Mouse (Mus musculus): ENCODE data around the gene Pgap1. TPM values are rescaled to one million over a fixed set of nuclear protein-coding genes. Genes with fewer than 3 reads are reported as not detected.

Gene Pgap1
- polyA plus RNA-seq, 1 experiment from 2014 or later, result 26.9 TPM

DNA sequence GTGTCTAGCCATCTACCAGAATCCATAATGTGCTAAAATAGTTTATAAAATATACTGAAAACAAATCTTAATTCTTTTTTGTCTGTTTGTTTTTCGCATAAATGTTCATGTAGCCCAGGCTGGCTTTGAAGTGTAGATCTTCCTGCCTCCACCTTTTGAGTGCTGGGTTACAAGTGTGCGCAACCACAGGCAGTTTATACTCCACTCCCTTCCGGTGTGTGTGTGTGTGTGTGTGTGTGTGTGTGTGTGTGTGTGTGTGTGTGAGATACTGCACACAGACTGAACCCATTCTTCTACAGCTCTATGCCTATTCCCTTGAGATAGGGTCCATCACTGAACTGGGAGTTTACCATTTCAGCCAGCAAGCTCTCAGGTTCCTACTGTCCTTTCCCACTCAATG lies 64.0 kb downstream of the Pgap1 start:
- ATAC-seq (ENCODE audit: insufficient number of reproducible peaks, insufficient read depth, low FRiP score, low read depth), result no peak
- 92% methylated on average over 3 of the region's 3 CpGs for WGBS
- Histone ChIP-seq H3K27ac (ENCODE audit: low read length) (no peak overlapping the region), H3K27me3 (ENCODE audit: control insufficient read depth, insufficient read depth, low read length) (no peaks in the 10 kb centered on the region), H3K9ac (replicated peaks; ENCODE audit: low read depth, low read length) (no peak overlapping the region), H3K4me2 (replicated peaks; ENCODE audit: low read depth, low read length) (no peak overlapping the region), H3K4me1 (ENCODE audit: control insufficient read depth, insufficient read depth, low read length) (no peaks in the 10 kb centered on the region), H3K4me3 (ENCODE audit: low read depth, low read length) (no peak overlapping the region), H3K36me3 (ENCODE audit: control insufficient read depth, insufficient read depth, low read length) (no peaks in the 10 kb centered on the region; the same call in 1 of the 2 replicates), H3K9me3 (ENCODE audit: control insufficient read depth, low read depth, low read length) (no peaks in the 10 kb centered on the region)

DNA sequence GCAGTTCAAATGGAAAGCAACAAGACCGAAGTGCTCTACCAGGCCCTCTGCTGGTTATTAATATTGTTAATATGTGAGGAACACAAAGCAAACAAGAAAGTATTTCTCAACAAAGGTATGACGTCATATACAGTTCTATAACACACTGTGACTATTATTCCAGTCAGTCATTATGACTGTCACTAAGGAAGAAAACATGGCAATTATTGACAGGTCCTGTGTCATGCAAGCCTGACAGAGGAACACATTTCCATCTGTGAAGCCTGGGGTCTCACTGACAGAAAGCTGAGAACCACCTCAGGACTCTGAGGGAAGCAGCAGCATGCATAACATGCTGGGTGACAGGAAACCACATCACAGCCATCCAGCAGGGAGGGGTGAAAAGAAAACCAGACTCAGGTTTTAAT lies 65.0 kb downstream of the Pgap1 start:
- Histone ChIP-seq H3K4me1 (ENCODE audit: control insufficient read depth, insufficient read depth, low read length) (no peaks in the 10 kb centered on the region), H3K9me3 (ENCODE audit: control insufficient read depth, low read depth, low read length) (no peaks in the 10 kb centered on the region), H3K9ac (replicated peaks; ENCODE audit: low read depth, low read length) (no peak overlapping the region), H3K36me3 (ENCODE audit: control insufficient read depth, insufficient read depth, low read length) (no peaks in the 10 kb centered on the region; the same call in 1 of the 2 replicates), H3K4me3 (ENCODE audit: low read depth, low read length) (no peak overlapping the region), H3K27me3 (ENCODE audit: control insufficient read depth, insufficient read depth, low read length) (no peaks in the 10 kb centered on the region), H3K27ac (ENCODE audit: low read length) (no peak overlapping the region), H3K4me2 (replicated peaks; ENCODE audit: low read depth, low read length) (no peak overlapping the region)
- no peak for ATAC-seq (ENCODE audit: insufficient number of reproducible peaks, insufficient read depth, low FRiP score, low read depth)
- WGBS, result 75% methylated on average over 2 of the region's 2 CpGs

DNA sequence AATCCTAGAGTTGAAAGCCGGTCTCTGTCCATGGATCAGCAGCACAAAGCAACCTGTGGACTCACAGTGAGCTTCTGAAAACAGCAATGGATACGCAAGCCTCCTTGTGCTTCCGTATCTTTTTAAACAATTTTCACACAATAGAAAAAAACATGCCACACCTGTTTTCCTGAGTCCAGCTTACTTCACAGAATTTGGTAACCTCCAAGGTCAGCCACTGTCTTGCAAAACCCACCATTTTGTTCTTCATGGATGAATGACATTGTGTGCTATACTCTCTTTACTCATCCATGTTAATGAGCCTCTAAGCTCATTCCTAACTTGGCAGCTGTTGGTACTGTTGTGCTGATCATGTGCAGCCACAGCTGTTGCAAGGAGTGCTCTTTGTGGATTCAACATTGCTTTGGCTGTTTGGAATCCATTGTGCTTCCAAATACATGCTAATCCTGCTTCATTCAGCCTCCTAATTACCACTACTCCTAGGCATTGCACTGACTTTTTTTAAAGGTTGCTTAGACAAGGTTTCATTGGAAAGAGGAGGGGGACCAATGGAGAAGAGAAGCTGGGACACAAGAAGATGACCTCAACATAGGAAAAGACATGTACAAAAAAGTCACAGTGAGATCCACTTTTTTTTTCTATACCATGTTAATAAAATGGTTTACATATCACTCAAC lies 72.6 kb downstream of the Pgap1 start:
- H3K4me2 ChIP-seq (replicated peaks; ENCODE audit: low read depth, low read length), result no peak overlapping the region
- H3K27ac ChIP-seq (ENCODE audit: low read length), result no peak overlapping the region
- no peak overlapping the region for H3K4me3 ChIP-seq (ENCODE audit: low read depth, low read length)
- H3K27me3 ChIP-seq (ENCODE audit: control insufficient read depth, insufficient read depth, low read length), result no peaks in the 10 kb centered on the region
- H3K4me1 ChIP-seq (ENCODE audit: control insufficient read depth, insufficient read depth, low read length), result no peaks in the 10 kb centered on the region
- WGBS, result 90% methylated on average over 3 of the region's 3 CpGs
- no peak for ATAC-seq (ENCODE audit: insufficient number of reproducible peaks, insufficient read depth, low FRiP score, low read depth)
- H3K9ac ChIP-seq (replicated peaks; ENCODE audit: low read depth, low read length), result no peak overlapping the region
- no peaks in the 10 kb centered on the region for H3K9me3 ChIP-seq (ENCODE audit: control insufficient read depth, low read depth, low read length)
- no peaks in the 10 kb centered on the region; the same call in 1 of the 2 replicates for H3K36me3 ChIP-seq (ENCODE audit: control insufficient read depth, insufficient read depth, low read length)

DNA sequence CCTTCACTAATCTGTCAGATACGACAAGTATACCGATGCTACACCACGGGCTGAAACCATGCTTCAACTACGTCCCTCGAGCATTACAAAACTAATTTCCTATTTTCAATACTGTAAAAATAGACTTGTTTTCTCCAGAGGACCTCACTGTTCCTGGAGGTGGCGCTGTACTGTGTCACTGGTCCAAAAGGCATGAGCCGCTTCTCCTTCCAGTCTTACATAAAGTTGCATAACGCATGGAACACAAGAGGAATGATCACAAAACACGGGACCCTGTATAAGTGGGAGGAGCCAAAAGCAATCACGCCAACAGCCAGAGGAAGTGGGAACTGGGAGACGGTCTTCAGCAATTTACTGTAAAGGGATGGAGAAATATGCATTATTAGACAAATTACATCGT lies 77.0 kb downstream of the Pgap1 start:
- H3K4me1 ChIP-seq (ENCODE audit: control insufficient read depth, insufficient read depth, low read length), result no peaks in the 10 kb centered on the region
- H3K27ac ChIP-seq (ENCODE audit: low read length), result no peak overlapping the region
- 93% methylated on average over 12 of the region's 12 CpGs for WGBS
- no peaks in the 10 kb centered on the region for H3K36me3 ChIP-seq (ENCODE audit: control insufficient read depth, insufficient read depth, low read length)
- H3K9me3 ChIP-seq (ENCODE audit: control insufficient read depth, low read depth, low read length), result no peaks in the 10 kb centered on the region
- no peak for ATAC-seq (ENCODE audit: insufficient number of reproducible peaks, insufficient read depth, low FRiP score, low read depth)
- no peak overlapping the region for H3K4me3 ChIP-seq (ENCODE audit: low read depth, low read length)
- no peak overlapping the region for H3K9ac ChIP-seq (replicated peaks; ENCODE audit: low read depth, low read length)
- H3K27me3 ChIP-seq (ENCODE audit: control insufficient read depth, insufficient read depth, low read length), result no peaks in the 10 kb centered on the region
- no peak overlapping the region for H3K4me2 ChIP-seq (replicated peaks; ENCODE audit: low read depth, low read length)

DNA sequence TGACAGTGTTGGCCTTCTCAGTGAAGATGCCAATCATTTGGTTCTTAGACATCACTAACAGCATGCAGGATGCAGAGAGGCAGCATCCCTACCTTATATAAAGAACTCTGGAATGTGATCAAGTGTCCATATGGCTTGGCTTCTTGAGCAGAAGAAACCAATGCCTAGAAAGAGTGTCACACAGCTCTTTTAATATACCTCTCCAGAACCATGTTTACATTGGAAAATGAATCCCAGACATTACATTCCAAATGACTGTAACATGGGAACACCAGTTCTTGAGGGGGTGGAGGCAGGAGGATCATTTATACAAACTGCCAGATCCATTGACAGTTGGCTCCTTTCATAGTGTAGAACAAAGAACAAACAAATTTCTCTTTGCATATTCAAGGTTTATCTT lies 88.8 kb downstream of the Pgap1 start:
- Histone ChIP-seq H3K27ac (ENCODE audit: low read length) (no peak overlapping the region), H3K4me3 (ENCODE audit: low read depth, low read length) (no peak overlapping the region), H3K9me3 (ENCODE audit: control insufficient read depth, low read depth, low read length) (no peaks in the 10 kb centered on the region), H3K9ac (replicated peaks; ENCODE audit: low read depth, low read length) (no peak overlapping the region), H3K4me1 (ENCODE audit: control insufficient read depth, insufficient read depth, low read length) (no peaks in the 10 kb centered on the region), H3K4me2 (replicated peaks; ENCODE audit: low read depth, low read length) (no peak overlapping the region), H3K27me3 (ENCODE audit: control insufficient read depth, insufficient read depth, low read length) (no peaks in the 10 kb centered on the region), H3K36me3 (ENCODE audit: control insufficient read depth, insufficient read depth, low read length) (no peaks in the 10 kb centered on the region)
- ATAC-seq (ENCODE audit: insufficient number of reproducible peaks, insufficient read depth, low FRiP score, low read depth), result no peak

DNA sequence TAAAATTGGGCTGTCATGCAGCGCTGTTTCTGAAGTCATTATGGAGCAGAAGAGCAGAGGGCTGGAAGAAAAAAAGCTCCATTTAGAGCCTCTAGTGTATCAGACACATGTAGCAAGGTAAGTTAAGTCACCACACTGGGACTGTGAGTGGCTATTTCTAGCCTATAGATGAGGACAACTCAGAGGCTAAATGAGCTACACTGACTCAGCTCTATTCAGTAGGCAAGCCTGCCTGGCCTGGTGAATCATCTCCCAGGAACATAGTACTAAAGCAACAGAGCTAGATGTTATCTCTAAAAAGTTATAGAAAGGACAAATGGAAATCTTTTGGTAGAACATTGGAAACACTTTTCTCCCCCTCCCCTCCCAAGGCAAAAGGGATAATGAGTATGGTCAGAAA lies 90.1 kb downstream of the Pgap1 start:
- H3K9ac ChIP-seq (replicated peaks; ENCODE audit: low read depth, low read length), result no peak overlapping the region
- 91% methylated on average over 1 of the region's 1 CpGs for WGBS
- no peak for ATAC-seq (ENCODE audit: insufficient number of reproducible peaks, insufficient read depth, low FRiP score, low read depth)

DNA sequence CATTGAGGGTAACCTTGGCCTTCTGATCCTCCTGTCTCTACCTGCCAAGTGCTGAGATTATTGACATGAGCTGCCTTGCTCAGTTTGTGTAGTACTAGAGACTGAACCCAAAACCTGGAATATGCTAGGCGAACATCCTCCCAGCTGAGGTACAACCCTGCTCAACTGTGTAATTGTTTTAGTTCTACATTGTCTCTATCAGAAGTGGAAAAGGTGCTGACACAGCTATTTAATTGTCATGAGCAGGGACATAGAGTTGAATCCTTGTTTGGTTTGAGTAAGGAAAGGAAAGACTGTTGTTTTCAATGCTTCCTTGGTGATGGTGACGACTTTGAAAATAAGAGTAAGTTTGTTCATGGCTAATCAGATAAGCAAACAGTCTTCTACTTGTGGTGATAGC lies 105.4 kb downstream of the Pgap1 start:
- no peak overlapping the region for H3K9ac ChIP-seq (replicated peaks; ENCODE audit: low read depth, low read length)
- no peaks in the 10 kb centered on the region for H3K36me3 ChIP-seq (ENCODE audit: control insufficient read depth, insufficient read depth, low read length)
- no peak overlapping the region for H3K27ac ChIP-seq (ENCODE audit: low read length)
- no peaks in the 10 kb centered on the region for H3K27me3 ChIP-seq (ENCODE audit: control insufficient read depth, insufficient read depth, low read length)
- no peaks in the 10 kb centered on the region for H3K9me3 ChIP-seq (ENCODE audit: control insufficient read depth, low read depth, low read length)
- H3K4me2 ChIP-seq (replicated peaks; ENCODE audit: low read depth, low read length), result no peak overlapping the region
- H3K4me3 ChIP-seq (ENCODE audit: low read depth, low read length), result no peak overlapping the region
- ATAC-seq (ENCODE audit: insufficient number of reproducible peaks, insufficient read depth, low FRiP score, low read depth), result no peak
- WGBS, result 80% methylated on average over 2 of the region's 2 CpGs
- H3K4me1 ChIP-seq (ENCODE audit: control insufficient read depth, insufficient read depth, low read length), result no peaks in the 10 kb centered on the region

More for the DNA sequence above, 90.1 kb downstream of the Pgap1 start:
- no peak overlapping the region for H3K27ac ChIP-seq (ENCODE audit: low read length)
- H3K9me3 ChIP-seq (ENCODE audit: control insufficient read depth, low read depth, low read length), result no peaks in the 10 kb centered on the region
- no peaks in the 10 kb centered on the region for H3K36me3 ChIP-seq (ENCODE audit: control insufficient read depth, insufficient read depth, low read length)
- H3K27me3 ChIP-seq (ENCODE audit: control insufficient read depth, insufficient read depth, low read length), result no peaks in the 10 kb centered on the region
- no peak overlapping the region for H3K4me3 ChIP-seq (ENCODE audit: low read depth, low read length)
- H3K4me2 ChIP-seq (replicated peaks; ENCODE audit: low read depth, low read length), result no peak overlapping the region
- H3K4me1 ChIP-seq (ENCODE audit: control insufficient read depth, insufficient read depth, low read length), result no peaks in the 10 kb centered on the region

DNA sequence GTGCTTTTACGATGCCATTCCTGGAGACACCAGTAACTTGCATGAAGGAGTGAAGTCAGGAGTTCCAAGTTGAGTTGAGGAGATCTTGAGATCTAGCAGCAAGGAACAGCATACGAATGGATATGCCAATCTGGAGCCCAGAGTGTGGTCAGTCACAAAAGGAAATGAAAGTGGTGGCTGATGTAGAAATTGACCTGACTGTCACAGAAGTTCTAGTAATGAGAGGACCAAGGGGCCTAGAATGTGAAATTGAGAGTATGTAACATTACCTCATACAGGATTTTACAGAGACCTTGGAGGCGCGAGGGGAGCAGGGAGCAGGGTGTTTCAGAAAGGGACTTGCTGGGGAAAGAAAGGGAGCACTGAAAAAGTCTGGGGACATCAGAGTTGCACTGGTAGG lies 108.7 kb downstream of the Pgap1 start:
- H3K4me3 ChIP-seq (ENCODE audit: low read depth, low read length), result no peak overlapping the region
- H3K9me3 ChIP-seq (ENCODE audit: control insufficient read depth, low read depth, low read length), result no peaks in the 10 kb centered on the region
- no peak overlapping the region for H3K9ac ChIP-seq (replicated peaks; ENCODE audit: low read depth, low read length)
- H3K4me1 ChIP-seq (ENCODE audit: control insufficient read depth, insufficient read depth, low read length), result no peaks in the 10 kb centered on the region
- ATAC-seq (ENCODE audit: insufficient number of reproducible peaks, insufficient read depth, low FRiP score, low read depth), result no peak
- WGBS, result 75% methylated on average over 4 of the region's 4 CpGs
- H3K36me3 ChIP-seq (ENCODE audit: control insufficient read depth, insufficient read depth, low read length), result no peaks in the 10 kb centered on the region
- H3K27ac ChIP-seq (ENCODE audit: low read length), result no peak overlapping the region
- no peaks in the 10 kb centered on the region for H3K27me3 ChIP-seq (ENCODE audit: control insufficient read depth, insufficient read depth, low read length)
- no peak overlapping the region for H3K4me2 ChIP-seq (replicated peaks; ENCODE audit: low read depth, low read length)

DNA sequence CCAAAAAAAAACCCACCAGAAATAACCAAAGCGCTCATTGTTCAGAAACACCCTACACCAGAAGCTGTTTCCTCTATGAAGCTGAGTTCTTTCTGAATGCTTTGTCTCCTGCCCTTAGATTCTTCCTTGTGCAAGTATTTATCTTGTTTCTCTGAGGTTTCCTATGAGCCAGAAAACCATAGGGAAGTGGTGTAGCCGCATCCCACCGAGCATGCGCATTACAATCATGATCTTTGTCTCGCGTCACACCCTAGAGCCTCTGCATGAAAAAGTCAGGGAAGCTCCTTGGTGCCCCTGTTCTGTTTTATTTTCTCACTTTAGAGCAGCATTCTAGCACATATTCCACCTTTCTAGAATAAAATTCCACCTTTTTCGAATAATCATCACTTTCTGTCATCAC lies 113.8 kb downstream of the Pgap1 start:
- no peak overlapping the region for H3K27ac ChIP-seq (ENCODE audit: low read length)
- WGBS, result 63% methylated on average over 7 of the region's 7 CpGs
- no peak for ATAC-seq (ENCODE audit: insufficient number of reproducible peaks, insufficient read depth, low FRiP score, low read depth)
- H3K4me3 ChIP-seq (ENCODE audit: low read depth, low read length), result no peak overlapping the region
- H3K4me2 ChIP-seq (replicated peaks; ENCODE audit: low read depth, low read length), result no peak overlapping the region
- no peaks in the 10 kb centered on the region for H3K9me3 ChIP-seq (ENCODE audit: control insufficient read depth, low read depth, low read length)
- H3K27me3 ChIP-seq (ENCODE audit: control insufficient read depth, insufficient read depth, low read length), result no peaks in the 10 kb centered on the region
- H3K36me3 ChIP-seq (ENCODE audit: control insufficient read depth, insufficient read depth, low read length), result no peaks in the 10 kb centered on the region
- no peaks in the 10 kb centered on the region for H3K4me1 ChIP-seq (ENCODE audit: control insufficient read depth, insufficient read depth, low read length)
- H3K9ac ChIP-seq (replicated peaks; ENCODE audit: low read depth, low read length), result no peak overlapping the region

All from stomach, embryonic 14.5 days (tissue).